In the genomic region with DNA sequence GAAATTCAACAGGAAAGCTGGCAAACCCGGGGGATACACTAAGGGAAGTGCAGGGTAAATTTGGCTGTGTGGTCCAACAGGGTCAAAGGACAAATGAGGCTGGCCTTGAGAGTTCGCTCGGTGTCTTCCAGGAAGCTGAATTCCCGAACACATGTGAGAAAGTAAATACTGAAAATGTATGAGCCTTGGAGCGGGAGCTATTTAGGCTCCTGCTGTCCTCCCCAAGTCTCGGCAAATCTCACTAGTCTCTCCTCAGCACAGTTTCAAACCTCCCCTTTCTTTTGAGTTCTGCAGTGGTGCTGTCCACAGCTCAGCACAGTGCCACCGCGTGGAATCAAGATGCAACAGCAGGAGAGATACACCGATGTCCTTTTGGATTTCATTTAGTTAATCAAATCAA, we compare ENCODE assay signal across 8 mouse cellular contexts. TPM values are rescaled to one million over a fixed set of nuclear protein-coding genes. Genes with fewer than 3 reads are reported as not detected.
DNase-seq lines count a peak whose midpoint lies in the region; ATAC-seq and TF ChIP-seq lines count a peak whose summit lies in the region.

No protein-coding gene starts in this region.

- peak; percentile 67; the same call in 1 of the 2 replicates for ATAC-seq in neural tube, embryonic 14.5 days (ENCODE audit: low read depth)

- H3K27me3 ChIP-seq in MEL (ENCODE audit: control insufficient read depth in 1 of 2, insufficient read depth in 2 of 2, low read length in 2 of 2): no peaks in the 10 kb centered on the region
- H3K27me3 ChIP-seq in heart, embryonic 10.5 days (ENCODE audit: insufficient read depth, poor library complexity, severe bottlenecking): no peaks in the 10 kb centered on the region
- H3K27me3 ChIP-seq in neural tube, embryonic 14.5 days (ENCODE audit: control insufficient read depth, insufficient read depth, low read length): no peaks in the 10 kb centered on the region

- TF ChIP-seq RAD21 in MEL (IDR thresholded peaks at IDR 0.05; ENCODE audit: low read depth, low read length): no peak; the same call in 1 of the 2 replicates

- no peaks in the 10 kb centered on the region for H3K4me1 ChIP-seq in MEL (ENCODE audit: control insufficient read depth in 1 of 2, insufficient read depth in 2 of 2, low read length in 2 of 2)
- 0 out of 2 replicates have a peak, but pooled peaks cover 3% of the 10 kb centered on the region for H3K4me1 ChIP-seq in heart, embryonic 10.5 days
- H3K4me1 ChIP-seq in neural tube, embryonic 14.5 days (ENCODE audit: control insufficient read depth, insufficient read depth, low read length): 0 out of 2 replicates have a peak, but pooled peaks cover 8% of the 10 kb centered on the region

- TF ChIP-seq CTCF in MEL (IDR thresholded peaks at IDR 0.05 in 2 of 3, conservative IDR thresholded peaks at IDR 0.05 in 1 of 3; ENCODE audit: control insufficient read depth in 1 of 3, insufficient read depth in 1 of 3, low read depth in 2 of 3, low read length in 3 of 3, poor library complexity in 1 of 3, severe bottlenecking in 1 of 3): peak; percentile 35 to 60 (median 42)

- TF ChIP-seq EP300 in MEL (IDR thresholded peaks at IDR 0.05; ENCODE audit: low read depth in 1 of 2, low read length in 2 of 2): no peak

- no peak overlapping the region for H3K4me2 ChIP-seq in neural tube, embryonic 14.5 days (ENCODE audit: low read depth, low read length)

- TF ChIP-seq POLR2A in MEL (IDR thresholded peaks at IDR 0.05; ENCODE audit: control insufficient read depth in 1 of 2, insufficient read depth in 1 of 2, low read depth in 1 of 2, low read length in 2 of 2, poor library complexity in 1 of 2): no peak

- H3K9ac ChIP-seq in MEL (ENCODE audit: control insufficient read depth, low read depth, low read length, poor library complexity, severe bottlenecking): no peak overlapping the region
- H3K9ac ChIP-seq in neural tube, embryonic 14.5 days (replicated peaks; ENCODE audit: low read depth, low read length): no peak overlapping the region

- H3K4me3 ChIP-seq in MEL (ENCODE audit: control insufficient read depth in 1 of 2, insufficient read depth in 1 of 2, low read depth in 2 of 2, low read length in 2 of 2): no peak overlapping the region
- H3K4me3 ChIP-seq in heart, embryonic 10.5 days: peak overlapping the region; percentile 45
- no peak overlapping the region for H3K4me3 ChIP-seq in neural tube, embryonic 14.5 days (ENCODE audit: low read depth, low read length)

- peak; percentile 65 for DNase-seq in 416B (ENCODE audit: low read depth)
- peak; percentile 12 for DNase-seq in MEL (ENCODE audit: low read depth, low spot score)
- peak; percentile 26 to 27 for DNase-seq in cerebellum, postnatal 36 days
- DNase-seq in heart, embryonic 10.5 days (ENCODE audit: low spot score): peak; percentile 81
- peak; percentile 45 for DNase-seq in kidney, adult 9 months
- DNase-seq in lung, adult 18-20 months: peak; percentile 12 to 29
- DNase-seq in thymus, postnatal 25 days: peak; percentile 46

- no peaks in the 10 kb centered on the region for H3K9me3 ChIP-seq in MEL (replicated peaks; ENCODE audit: insufficient read depth, low read length)
- no peaks in the 10 kb centered on the region for H3K9me3 ChIP-seq in heart, embryonic 10.5 days
- no peaks in the 10 kb centered on the region for H3K9me3 ChIP-seq in neural tube, embryonic 14.5 days (ENCODE audit: control insufficient read depth, low read length)

- WGBS in heart, embryonic 10.5 days: 8% methylated on average over 9 of the region's 9 CpGs
- WGBS in neural tube, embryonic 14.5 days: 8% methylated on average over 9 of the region's 9 CpGs

- H3K27ac ChIP-seq in MEL (ENCODE audit: control insufficient read depth, low read depth, low read length): no peak overlapping the region
- no peak overlapping the region for H3K27ac ChIP-seq in heart, embryonic 10.5 days
- no peak overlapping the region for H3K27ac ChIP-seq in neural tube, embryonic 14.5 days (ENCODE audit: low read depth, low read length)

- H3K36me3 ChIP-seq in MEL (ENCODE audit: control insufficient read depth in 1 of 2, insufficient read depth in 2 of 2, low read length in 2 of 2): no peaks in the 10 kb centered on the region
- H3K36me3 ChIP-seq in heart, embryonic 10.5 days: no peaks in the 10 kb centered on the region
- no peaks in the 10 kb centered on the region for H3K36me3 ChIP-seq in neural tube, embryonic 14.5 days (ENCODE audit: control insufficient read depth, insufficient read depth, low read length)

- H3K79me2 ChIP-seq in MEL (ENCODE audit: control insufficient read depth, insufficient read depth, low read length, poor library complexity): no peaks in the 10 kb centered on the region

TF ChIP-seq in MEL, 35 proteins besides CTCF, POLR2A, EP300 and RAD21:
- no peak for TF ChIP-seq TBP (IDR thresholded peaks at IDR 0.05; ENCODE audit: low read depth, low read length)
- peak; percentile 46 for TF ChIP-seq SMC3 (IDR thresholded peaks at IDR 0.05; ENCODE audit: low read depth, low read length)
- no peak for TF ChIP-seq TAL1 (IDR thresholded peaks at IDR 0.05; ENCODE audit: low read length)

RNA-seq across cellular contexts. Expression of a gene that starts 32.8 kb away (rescaled TPM):
- not detected in 2 replicates for total RNA-seq in MEL (2012; rRNA removed)
- not detected for polyA plus RNA-seq in MEL (2012; ENCODE audit: insufficient read depth in 1 of 2, insufficient read length in 2 of 2, low read depth in 1 of 2, low replicate concordance in 2 of 2, missing spikeins in 1 of 2)
- 22.3 and 24.4 TPM in 2 replicates for polyA plus RNA-seq in heart, embryonic 10.5 days (2016; fragmentation: Nextera tagmentation; extraction: Ambion mirVana)
- polyA plus RNA-seq in neural tube, embryonic 14.5 days (2014; fragmentation: Nextera tagmentation; extraction: Ambion mirVana): 11.8 and 16.9 TPM in 2 replicates

Comparison
In these comparisons a context has a peak if more than half of its experiments do, and no peak if none do; other contexts are left out.
1. DNase-seq: peak in every context shown above with its lines; median percentile 81 in heart, embryonic 10.5 days; 65 in 416B; 46 in thymus, postnatal 25 days; 45 in kidney, adult 9 months; 26 in cerebellum, postnatal 36 days; 20 in lung, adult 18-20 months; 12 in MEL.
2. RNA of a gene that starts 32.8 kb away (polyA plus RNA-seq): 22.3 to 24.4 TPM in heart, embryonic 10.5 days and 11.8 to 16.9 TPM in neural tube, embryonic 14.5 days; not detected in MEL; every median in the first group is over 10 times any median in the second.